Mouse (Mus musculus) mouse embryonic stem cell (cell line): ENCODE data around the gene Dapk3.
"Not testable (repeated sequence)": the region's sequence is repeated elsewhere in the genome, so short reads cannot be mapped to it uniquely, and the experiment has no call there.

Source experiments
- in situ Hi-C, 2 experiments: fragments of 300-500 bp; cut with MboI; formaldehyde crosslinking; loops; 1 replicate in 1 of 2; 3 replicates in 1 of 2; pipeline ENCODE4 v1.14.3; 2019 to 2020; ENCODE audit warnings: low sequenced_read_pairs in 2 of 2, low pct_unique_long_range_greater_than_20kb in 1 of 2, mixed read lengths in 1 of 2; ENCODE audit not compliant: unreplicated experiment in 1 of 2

The Dapk3 gene

GRCm38 (mm10) chr10:81192968-81193501 lies 10.2 kb downstream of the Dapk3 start:
- in situ Hi-C loops, result no loop called here

GRCm38 (mm10) chr10:81193991-81194774 lies 11.4 kb downstream of the Dapk3 start:
- in situ Hi-C loops, result no loop called here

- in situ Hi-C loops, result no loop called here
Measured at GRCm38 (mm10) chr10:81195300-81195699, 12.5 kb downstream of the Dapk3 start.

- in situ Hi-C loops, result no loop called here
Measured at GRCm38 (mm10) chr10:81196470-81197065, 13.8 kb downstream of the Dapk3 start.

- in situ Hi-C loops, result no loop called here
Measured at GRCm38 (mm10) chr10:81197305-81197704, 14.5 kb downstream of the Dapk3 start.

GRCm38 (mm10) chr10:81198230-81198629 lies 15.4 kb downstream of the Dapk3 start:
- in situ Hi-C loops, result no loop called here

- in situ Hi-C loops, result no loop called here
Measured at GRCm38 (mm10) chr10:81198990-81199389, 16.2 kb downstream of the Dapk3 start.

- in situ Hi-C loops, result loop anchor here (10.0 kb wide), 2 partner anchors 145 to 335 kb away; partner anchors contain the start of gene Gipc3 (in 1 of the 2)
Measured at GRCm38 (mm10) chr10:81200141-81200540, 17.3 kb downstream of the Dapk3 start.

- in situ Hi-C loops, result loop anchor here (10.0 kb wide), 2 partner anchors 144 to 334 kb away; partner anchors contain the start of gene Gipc3 (in 1 of the 2)
Measured at GRCm38 (mm10) chr10:81200605-81201287, 17.9 kb downstream of the Dapk3 start.

- in situ Hi-C loops, result loop anchor here (10.0 kb wide), 2 partner anchors 143 to 333 kb away; partner anchors contain the start of gene Gipc3 (in 1 of the 2)
Measured at GRCm38 (mm10) chr10:81201807-81202758, 19.3 kb downstream of the Dapk3 start, which contains the start of gene Nmrk2. Gene Nmrk2, minus strand, starts transcription at chr10:81202051.

- in situ Hi-C loops, result loop anchor here (10.0 kb wide), 2 partner anchors 142 to 332 kb away; partner anchors contain the start of gene Gipc3 (in 1 of the 2)
Measured at GRCm38 (mm10) chr10:81202978-81203720, 20.3 kb downstream of the Dapk3 start.

- in situ Hi-C loops, result loop anchor here (10.0 kb wide), 2 partner anchors 141 to 331 kb away; partner anchors contain the start of gene Gipc3 (in 1 of the 2)
Measured at GRCm38 (mm10) chr10:81204137-81204536, 21.3 kb downstream of the Dapk3 start.

- in situ Hi-C loops, result no loop called here
Measured at GRCm38 (mm10) chr10:81210154-81210553, 27.3 kb downstream of the Dapk3 start.

- in situ Hi-C loops, result no loop called here
Measured at GRCm38 (mm10) chr10:81216260-81216659, 33.5 kb downstream of the Dapk3 start.

GRCm38 (mm10) chr10:81216810-81217209 lies 34.0 kb downstream of the Dapk3 start:
- in situ Hi-C loops, result no loop called here

- in situ Hi-C loops, result not testable (repeated sequence)
Measured at GRCm38 (mm10) chr10:81217267-81217666, 34.5 kb downstream of the Dapk3 start.

- in situ Hi-C loops, result no loop called here
Measured at GRCm38 (mm10) chr10:81217964-81218363, 35.2 kb downstream of the Dapk3 start.
